Mouse (Mus musculus): ENCODE measurements around the gene Slc2a13. TPM values are rescaled to one million over a fixed set of nuclear protein-coding genes. Genes with fewer than 3 reads are reported as not detected.
A peak's percentile ranks its signal among the peaks of the same experiment; 100 is the strongest.

Gene Slc2a13
- 1.4 and 2.0 TPM in 2 replicates for polyA plus RNA-seq (2015; fragmentation: Nextera tagmentation; extraction: Ambion mirVana)

GRCm38 (mm10) chr15:91573111-91573538 is at the start of gene Slc2a13:
Gene Slc2a13 (minus strand): TSS chr15:91573261.
- H3K4me1 ChIP-seq (replicated peaks): peaks cover 25% of the 10 kb centered on the region
- H3K27ac ChIP-seq: peak within 1 kb of the TSS; percentile 76
- under 1% methylated on average over 26 of the region's 26 CpGs for WGBS
- H3K4me2 ChIP-seq (replicated peaks): peak within 1 kb of the TSS; percentile 95
- H3K9me3 ChIP-seq: no peaks in the 10 kb centered on the region
- ATAC-seq: peak; percentile 97
- H3K27me3 ChIP-seq: peaks cover 22% of the 10 kb centered on the region
- H3K36me3 ChIP-seq: no peaks in the 10 kb centered on the region
- peak within 1 kb of the TSS; percentile 72 for H3K4me3 ChIP-seq (replicated peaks)
- peak within 1 kb of the TSS; percentile 82 for H3K9ac ChIP-seq (replicated peaks)

GRCm38 (mm10) chr15:91616016-91616415 is 43.0 kb upstream of the Slc2a13 start:
- no peak overlapping the region for H3K9ac ChIP-seq (replicated peaks)
- no peak overlapping the region for H3K27ac ChIP-seq
- no peak overlapping the region for H3K4me3 ChIP-seq (replicated peaks)
- H3K4me1 ChIP-seq (replicated peaks): no peaks in the 10 kb centered on the region
- no peaks in the 10 kb centered on the region for H3K36me3 ChIP-seq
- H3K4me2 ChIP-seq (replicated peaks): no peak overlapping the region
- no peaks in the 10 kb centered on the region for H3K9me3 ChIP-seq
- no peak for ATAC-seq
- H3K27me3 ChIP-seq: no peaks in the 10 kb centered on the region
- 94% methylated on average over 12 of the region's 12 CpGs for WGBS

- WGBS: 94% methylated on average over 4 of the region's 4 CpGs
- H3K36me3 ChIP-seq: no peaks in the 10 kb centered on the region
- H3K4me3 ChIP-seq (replicated peaks): no peak overlapping the region
- H3K9ac ChIP-seq (replicated peaks): no peak overlapping the region
- H3K27ac ChIP-seq: no peak overlapping the region
- H3K9me3 ChIP-seq: no peaks in the 10 kb centered on the region
- H3K27me3 ChIP-seq: no peaks in the 10 kb centered on the region
- ATAC-seq: no peak
- H3K4me1 ChIP-seq (replicated peaks): no peaks in the 10 kb centered on the region
- no peak overlapping the region for H3K4me2 ChIP-seq (replicated peaks)
Observed at GRCm38 (mm10) chr15:91615532-91615931, 42.5 kb upstream of the Slc2a13 start.

- Histone ChIP-seq H3K27me3 (no peaks in the 10 kb centered on the region), H3K4me1 (replicated peaks) (no peaks in the 10 kb centered on the region), H3K36me3 (no peaks in the 10 kb centered on the region), H3K27ac (peak overlapping the region; percentile 44; the same call in 1 of the 2 replicates), H3K9ac (replicated peaks) (no peak overlapping the region), H3K9me3 (no peaks in the 10 kb centered on the region), H3K4me2 (replicated peaks) (no peak overlapping the region), H3K4me3 (replicated peaks) (no peak overlapping the region)
- WGBS: 88% methylated on average over 11 of the region's 11 CpGs
- ATAC-seq: no peak
Observed at GRCm38 (mm10) chr15:91613981-91614665, 41.1 kb upstream of the Slc2a13 start.

- 27% methylated on average over 8 of the region's 8 CpGs for WGBS
- Histone ChIP-seq H3K9me3 (no peaks in the 10 kb centered on the region), H3K27ac (no peak overlapping the region), H3K36me3 (no peaks in the 10 kb centered on the region), H3K9ac (replicated peaks) (no peak overlapping the region), H3K4me3 (replicated peaks) (no peak overlapping the region), H3K4me2 (replicated peaks) (no peak overlapping the region), H3K4me1 (replicated peaks) (no peaks in the 10 kb centered on the region), H3K27me3 (no peaks in the 10 kb centered on the region)
- ATAC-seq: no peak
Observed at GRCm38 (mm10) chr15:91609713-91610112, 36.7 kb upstream of the Slc2a13 start.

GRCm38 (mm10) chr15:91608811-91609210 is 35.8 kb upstream of the Slc2a13 start:
- Histone ChIP-seq H3K4me2 (replicated peaks) (no peak overlapping the region), H3K9ac (replicated peaks) (no peak overlapping the region), H3K9me3 (no peaks in the 10 kb centered on the region), H3K27ac (no peak overlapping the region), H3K36me3 (no peaks in the 10 kb centered on the region), H3K4me3 (replicated peaks) (no peak overlapping the region), H3K4me1 (replicated peaks) (no peaks in the 10 kb centered on the region), H3K27me3 (no peaks in the 10 kb centered on the region)
- WGBS: 85% methylated on average over 2 of the region's 2 CpGs
- ATAC-seq: no peak

GRCm38 (mm10) chr15:91601197-91601596 is 28.1 kb upstream of the Slc2a13 start:
- H3K36me3 ChIP-seq: no peaks in the 10 kb centered on the region
- H3K9me3 ChIP-seq: no peaks in the 10 kb centered on the region

GRCm38 (mm10) chr15:91597290-91597689 is 24.2 kb upstream of the Slc2a13 start:
- no peaks in the 10 kb centered on the region for H3K27me3 ChIP-seq
- no peaks in the 10 kb centered on the region for H3K36me3 ChIP-seq
- ATAC-seq: no peak
- H3K27ac ChIP-seq: no peak overlapping the region
- H3K9me3 ChIP-seq: no peaks in the 10 kb centered on the region
- no peak overlapping the region for H3K4me2 ChIP-seq (replicated peaks)
- H3K4me3 ChIP-seq (replicated peaks): no peak overlapping the region
- 87% methylated on average over 5 of the region's 5 CpGs for WGBS
- no peaks in the 10 kb centered on the region for H3K4me1 ChIP-seq (replicated peaks)
- no peak overlapping the region for H3K9ac ChIP-seq (replicated peaks)

More at GRCm38 (mm10) chr15:91601197-91601596, 28.1 kb upstream of the Slc2a13 start:
- Histone ChIP-seq H3K4me2 (replicated peaks) (no peak overlapping the region), H3K4me1 (replicated peaks) (no peaks in the 10 kb centered on the region), H3K4me3 (replicated peaks) (no peak overlapping the region), H3K27ac (no peak overlapping the region), H3K27me3 (no peaks in the 10 kb centered on the region), H3K9ac (replicated peaks) (no peak overlapping the region)
- ATAC-seq: no peak
- 88% methylated on average over 7 of the region's 7 CpGs for WGBS

- H3K4me1 ChIP-seq (replicated peaks): peaks cover 25% of the 10 kb centered on the region
- ATAC-seq: no peak
- H3K9ac ChIP-seq (replicated peaks): no peak overlapping the region
- H3K4me3 ChIP-seq (replicated peaks): no peak overlapping the region
- no peaks in the 10 kb centered on the region for H3K9me3 ChIP-seq
- no peak overlapping the region for H3K4me2 ChIP-seq (replicated peaks)
- WGBS: 38% methylated on average over 8 of the region's 8 CpGs
- H3K27ac ChIP-seq: no peak overlapping the region
- no peaks in the 10 kb centered on the region for H3K36me3 ChIP-seq
- peaks cover 21% of the 10 kb centered on the region for H3K27me3 ChIP-seq
Observed at GRCm38 (mm10) chr15:91574492-91574891, 1.4 kb upstream of the Slc2a13 start.

GRCm38 (mm10) chr15:91572421-91573069 is 516 bp downstream of the Slc2a13 start:
- ATAC-seq: no peak; the same call in 1 of the 2 replicates
- no peaks in the 10 kb centered on the region for H3K9me3 ChIP-seq
- peaks cover 25% of the 10 kb centered on the region for H3K4me1 ChIP-seq (replicated peaks)
- WGBS: under 1% methylated on average over 67 of the region's 91 CpGs
- peak overlapping the region; percentile 82 for H3K9ac ChIP-seq (replicated peaks)
- H3K27ac ChIP-seq: peak overlapping the region; percentile 76
- peaks cover 22% of the 10 kb centered on the region for H3K27me3 ChIP-seq
- peak overlapping the region; percentile 95 for H3K4me2 ChIP-seq (replicated peaks)
- no peaks in the 10 kb centered on the region for H3K36me3 ChIP-seq
- H3K4me3 ChIP-seq (replicated peaks): peak overlapping the region; percentile 72

- Histone ChIP-seq H3K27ac (peak overlapping the region; percentile 76; the same call in 1 of the 2 replicates), H3K4me2 (replicated peaks) (peak overlapping the region; percentile 95), H3K9me3 (no peaks in the 10 kb centered on the region), H3K4me3 (replicated peaks) (peak overlapping the region; percentile 72), H3K9ac (replicated peaks) (peak overlapping the region; percentile 82), H3K27me3 (peaks cover 22% of the 10 kb centered on the region), H3K36me3 (no peaks in the 10 kb centered on the region), H3K4me1 (replicated peaks) (peaks cover 25% of the 10 kb centered on the region)
- ATAC-seq: no peak
- WGBS: 6% methylated on average over 8 of the region's 8 CpGs
Observed at GRCm38 (mm10) chr15:91571981-91572380, 1.1 kb downstream of the Slc2a13 start.

GRCm38 (mm10) chr15:91566784-91567183 is 6.3 kb downstream of the Slc2a13 start:
- no peak for ATAC-seq
- 80% methylated on average over 8 of the region's 8 CpGs for WGBS
- H3K9ac ChIP-seq (replicated peaks): no peak overlapping the region
- no peaks in the 10 kb centered on the region for H3K9me3 ChIP-seq
- peaks cover 20% of the 10 kb centered on the region for H3K27me3 ChIP-seq
- no peaks in the 10 kb centered on the region for H3K36me3 ChIP-seq
- no peak overlapping the region for H3K4me2 ChIP-seq (replicated peaks)
- H3K4me1 ChIP-seq (replicated peaks): peaks cover 15% of the 10 kb centered on the region
- H3K4me3 ChIP-seq (replicated peaks): no peak overlapping the region
- H3K27ac ChIP-seq: no peak overlapping the region
